Mouse (Mus musculus) cerebellum, postnatal 10 days (tissue): Measurements from ENCODE around the gene Ripply3.

ENCODE experiments used
- DNase-seq, 2 experiments: peaks; one replicate each; pipeline ENCODE4 v3.0.0; 2021; ENCODE audit warnings: mixed read lengths in 2 of 2

Ripply3 gene

DNA sequence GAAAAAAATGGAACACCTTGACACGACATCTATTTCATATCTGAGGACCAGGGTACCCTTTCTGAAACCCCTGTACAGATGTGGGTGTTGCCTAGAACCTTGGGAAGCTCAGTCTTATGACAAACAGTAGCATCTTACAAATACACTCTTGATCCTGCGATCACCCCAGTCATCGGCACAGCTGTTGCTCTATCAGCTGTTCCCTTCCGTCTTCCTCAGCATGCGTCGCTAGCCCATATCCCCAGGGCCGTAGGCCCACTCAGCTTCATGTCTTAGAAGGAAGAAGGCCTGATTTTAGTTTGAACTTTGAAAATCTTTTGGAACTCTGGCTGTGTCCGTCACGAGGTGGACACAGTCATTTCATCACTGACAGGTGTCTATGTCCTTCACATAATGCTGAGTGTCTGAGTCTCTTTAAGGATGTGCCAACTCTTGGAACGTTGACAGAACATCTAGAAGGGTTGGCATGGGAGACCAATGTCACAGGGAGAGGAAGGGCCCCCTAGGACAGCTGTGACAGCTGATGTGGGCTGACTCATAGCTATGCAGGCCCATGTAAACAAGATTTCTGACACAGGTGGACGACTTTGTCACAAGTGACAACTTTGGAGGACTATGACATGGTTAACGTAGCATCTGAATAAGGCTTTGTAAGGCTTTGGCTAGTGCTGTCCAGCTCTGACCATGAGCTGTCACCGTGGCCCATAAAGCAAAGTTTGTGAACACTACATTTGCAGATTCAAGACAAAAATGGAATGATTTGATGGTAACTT, 32.5 kb downstream of the Ripply3 start:
- no peak for DNase-seq

DNA sequence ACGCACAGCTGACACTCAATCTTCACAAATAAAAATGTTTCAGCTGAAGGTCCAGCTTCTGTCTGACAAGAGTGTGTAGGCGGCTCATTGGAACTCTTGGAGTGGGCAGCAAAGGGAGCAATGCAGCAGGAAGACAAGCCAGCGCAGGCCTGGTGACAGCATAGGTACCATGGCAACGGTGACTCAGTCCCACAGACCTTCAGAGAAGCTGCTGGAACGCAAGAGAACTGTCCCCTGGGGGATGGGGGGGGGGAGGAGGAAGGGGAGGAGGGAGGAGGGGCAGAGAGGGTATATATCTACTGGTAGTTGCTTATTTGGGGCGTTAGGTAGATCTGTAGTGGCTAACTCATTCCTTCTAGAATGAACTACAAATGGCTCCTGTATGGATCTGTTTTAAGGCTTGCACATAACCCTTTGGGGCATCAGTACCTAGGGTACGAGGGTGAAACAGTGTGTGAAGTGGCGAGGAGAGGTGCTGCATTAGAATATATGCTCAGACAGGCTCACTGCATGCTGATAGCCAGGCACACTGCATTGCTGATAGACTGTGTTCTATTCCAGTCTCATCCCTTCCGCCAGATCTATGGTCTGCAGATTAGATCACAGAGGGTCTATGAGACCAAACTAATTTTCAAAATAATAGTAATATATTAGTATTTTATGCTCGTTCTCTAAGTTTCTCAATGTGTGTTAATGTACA, 34.1 kb downstream of the Ripply3 start:
- DNase-seq: peak; percentile 66 to 71

DNA sequence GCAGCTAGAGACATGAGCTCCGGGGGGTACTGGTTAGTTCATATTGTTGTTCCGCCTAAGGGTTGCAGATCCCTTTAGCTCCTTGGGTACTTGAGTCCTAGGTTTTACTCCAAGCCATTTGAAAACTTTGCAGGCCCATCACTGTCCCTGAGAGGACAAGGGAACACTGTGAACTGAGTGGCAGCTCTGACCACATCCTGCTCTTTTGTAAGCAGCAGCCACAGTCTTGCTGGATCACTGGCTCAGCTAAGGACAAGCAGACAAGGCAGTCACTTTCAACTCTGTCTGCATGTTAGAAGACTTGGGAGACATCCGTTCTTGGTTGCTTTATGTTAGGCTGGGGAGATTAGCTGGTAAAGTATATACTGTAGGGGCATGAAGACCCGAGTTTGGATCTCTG, 35.6 kb downstream of the Ripply3 start:
- DNase-seq: no peak

DNA sequence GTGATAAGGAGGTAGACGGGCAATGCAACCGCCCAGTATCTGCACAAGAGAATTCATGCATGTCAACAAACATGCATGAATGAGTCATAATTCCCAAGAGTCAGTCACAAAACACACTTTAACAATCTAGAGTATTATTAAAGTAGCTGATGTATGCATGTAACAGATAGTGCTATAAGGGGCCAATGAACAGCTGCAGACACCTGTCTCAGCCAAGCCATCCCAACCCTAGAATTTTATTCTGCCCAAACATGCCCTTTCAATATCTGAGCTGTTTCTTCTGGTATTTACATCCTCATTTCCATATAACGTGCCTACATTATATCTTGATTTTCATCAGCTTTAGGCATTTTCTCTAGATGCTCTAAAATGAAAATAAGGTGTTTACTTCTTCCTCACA, 37.2 kb downstream of the Ripply3 start:
- no peak for DNase-seq

DNA sequence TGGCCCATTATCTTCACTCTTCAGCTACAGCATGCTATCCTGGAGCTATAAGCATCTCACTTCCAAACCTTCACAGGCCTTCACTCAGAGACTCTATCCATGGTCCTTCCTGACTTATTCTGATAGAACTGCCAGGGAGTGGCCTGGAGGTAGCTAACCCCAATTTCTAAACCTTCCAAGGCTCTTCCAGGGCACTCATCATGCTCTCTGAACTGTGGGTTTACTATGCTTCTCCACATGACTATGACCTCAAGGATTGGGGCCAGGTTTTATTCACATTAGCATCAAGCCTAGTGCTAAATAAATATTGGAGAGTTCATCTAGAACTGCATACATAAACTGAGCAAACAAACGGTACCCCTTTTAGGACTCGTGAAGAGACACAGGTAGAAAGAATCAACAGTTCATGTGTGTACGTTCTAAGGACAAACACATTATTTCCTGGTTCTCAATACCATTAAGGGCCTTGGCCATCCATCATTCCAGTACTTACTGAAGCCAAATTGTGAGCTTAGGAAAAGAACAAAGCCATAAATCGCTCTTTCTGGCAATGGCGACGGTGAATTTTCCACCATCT, 41.5 kb downstream of the Ripply3 start:
- no peak for DNase-seq

DNA sequence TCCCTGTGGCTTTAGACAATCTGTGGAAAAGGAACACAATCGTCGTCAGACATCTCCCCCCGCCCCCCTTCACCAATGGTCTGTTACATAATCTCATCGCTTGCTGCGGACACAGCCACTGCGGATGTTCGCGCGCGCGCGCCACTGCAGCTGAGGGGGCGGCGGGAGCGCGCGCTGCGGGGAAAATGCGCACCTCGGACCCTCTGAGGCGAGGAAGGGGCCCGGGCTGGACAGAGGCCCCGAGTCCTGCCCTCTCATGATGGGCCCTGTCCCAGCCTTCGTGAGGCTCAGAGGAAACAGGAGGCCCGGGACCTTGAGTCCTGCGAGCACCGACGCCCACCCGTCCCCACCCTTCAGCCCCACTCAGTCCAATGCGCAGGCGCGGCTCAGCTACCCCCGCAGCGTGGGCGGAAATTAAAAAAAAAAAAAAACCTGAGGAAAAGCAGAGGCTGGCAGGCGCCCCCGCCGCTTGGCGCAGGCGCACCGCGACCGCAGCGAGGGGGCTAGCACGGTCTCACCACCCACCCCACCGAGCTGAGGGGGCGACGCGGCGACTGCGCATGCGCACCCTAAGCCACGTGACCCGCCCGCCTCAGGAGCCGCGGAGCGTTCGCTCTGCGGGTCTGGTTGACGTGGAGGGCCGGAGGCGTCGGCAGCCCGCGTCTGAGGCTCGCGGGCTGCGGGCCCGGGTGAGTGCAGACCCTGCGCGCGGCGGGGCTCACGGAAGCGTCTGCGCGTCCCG, 42.1 kb downstream of the Ripply3 start, which contains the start of gene Ttc3:
Gene Ttc3, plus strand, starts transcription at position 446 of the 742 bp plus-strand sequence.
- peak; percentile 99 for DNase-seq

DNA sequence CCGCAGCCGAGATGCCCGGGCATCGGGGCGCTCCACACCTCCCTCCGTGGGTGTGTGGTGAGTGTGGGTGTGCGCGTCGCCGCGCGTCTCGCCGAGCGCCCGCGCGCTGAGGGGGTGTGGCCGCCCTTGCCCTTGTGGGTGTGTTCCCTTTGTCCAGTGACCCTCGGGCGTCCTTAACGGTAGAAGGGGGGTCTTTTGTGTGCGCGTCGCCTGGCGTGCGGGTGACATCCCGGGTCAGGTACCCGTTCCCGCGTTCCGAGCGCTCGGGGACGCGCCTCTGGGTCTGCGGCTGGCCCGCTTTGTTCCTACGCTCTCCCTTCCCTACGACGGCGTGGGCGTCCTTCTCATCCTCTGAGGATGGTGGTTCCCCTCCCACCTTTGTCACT, 42.7 kb downstream of the Ripply3 start:
- peak; percentile 87 to 89 for DNase-seq

DNA sequence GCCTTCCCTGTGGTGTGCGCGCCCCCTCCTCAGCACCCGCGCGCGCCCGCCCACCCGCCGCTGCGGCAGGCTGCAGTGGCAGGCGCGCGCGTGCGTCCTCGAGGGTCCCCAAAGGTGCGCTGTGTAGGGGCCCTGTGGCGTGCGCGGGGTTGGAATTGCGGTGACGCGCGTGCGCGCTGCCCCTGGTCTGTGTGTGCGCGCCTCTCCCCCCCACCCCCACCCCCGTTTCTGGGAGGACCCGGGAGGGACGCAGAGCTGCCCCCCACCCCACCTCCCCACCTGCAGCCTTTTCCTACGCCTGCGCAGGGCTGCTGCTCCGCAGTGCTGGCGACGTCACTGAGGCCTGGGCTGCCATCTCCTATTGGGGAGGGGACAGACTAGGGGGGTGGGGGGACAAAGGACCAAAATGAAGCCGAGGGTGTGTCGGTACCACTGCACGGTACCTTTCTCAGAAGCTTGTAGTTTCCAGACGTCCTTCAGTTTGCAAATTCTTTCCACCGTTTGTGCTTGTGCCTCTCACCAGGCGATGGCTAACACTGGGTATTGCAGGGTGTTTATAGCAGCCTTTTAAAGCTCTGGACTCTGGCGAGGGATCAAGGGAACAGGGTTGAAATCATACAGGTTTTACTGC, 43.2 kb downstream of the Ripply3 start, which contains the start of gene Pigp:
Gene Pigp, minus strand, starts transcription at position 542 of the 631 bp plus-strand sequence.
- peak; percentile 91 to 92 for DNase-seq

DNA sequence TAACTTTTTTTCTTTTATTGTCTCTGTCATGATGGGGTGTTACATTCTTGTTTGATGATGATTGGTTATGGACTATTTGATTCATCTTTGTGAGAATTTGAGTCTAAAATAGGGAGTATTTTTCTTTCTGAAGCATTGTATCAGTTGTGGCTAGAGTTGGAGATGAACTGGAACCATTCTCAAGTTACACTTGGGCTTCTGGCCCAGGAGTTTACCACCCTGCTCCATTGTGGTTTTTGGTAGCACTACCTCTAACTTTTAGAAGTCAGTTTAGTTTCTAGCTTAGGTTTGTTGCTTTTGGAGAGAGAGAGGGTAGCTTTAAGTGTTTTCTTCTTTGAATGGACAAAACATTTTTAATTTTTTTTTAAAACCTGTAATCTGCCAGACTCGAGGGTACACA, 51.2 kb downstream of the Ripply3 start:
- DNase-seq: no peak

DNA sequence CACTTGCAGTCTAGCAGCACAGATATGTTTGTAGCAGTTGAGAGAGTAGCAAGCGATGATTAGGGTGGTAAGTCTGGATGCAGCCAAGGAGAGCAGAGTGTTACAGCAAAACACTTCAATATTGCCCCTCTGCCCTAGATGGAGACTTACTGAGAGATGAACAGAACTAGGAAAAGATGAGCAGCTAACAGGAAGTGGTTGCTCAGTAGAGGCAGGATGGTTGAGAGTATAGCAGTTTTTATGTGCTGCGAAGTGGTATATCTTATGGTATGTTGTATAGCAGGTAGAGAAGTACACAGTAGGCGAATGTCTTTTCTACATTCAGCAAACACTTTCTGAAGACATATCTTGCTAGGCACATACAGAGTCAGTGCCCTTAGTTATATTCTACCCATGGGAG, 55.1 kb downstream of the Ripply3 start:
- DNase-seq: no peak
